Mouse (Mus musculus): ENCODE data around the gene Tmem14a. TPM values are rescaled to one million over a fixed set of nuclear protein-coding genes. Genes with fewer than 3 reads are reported as not detected.

Tmem14a gene
- polyA plus RNA-seq, 1 experiment from 2014 or later, result 9.7 TPM

DNA sequence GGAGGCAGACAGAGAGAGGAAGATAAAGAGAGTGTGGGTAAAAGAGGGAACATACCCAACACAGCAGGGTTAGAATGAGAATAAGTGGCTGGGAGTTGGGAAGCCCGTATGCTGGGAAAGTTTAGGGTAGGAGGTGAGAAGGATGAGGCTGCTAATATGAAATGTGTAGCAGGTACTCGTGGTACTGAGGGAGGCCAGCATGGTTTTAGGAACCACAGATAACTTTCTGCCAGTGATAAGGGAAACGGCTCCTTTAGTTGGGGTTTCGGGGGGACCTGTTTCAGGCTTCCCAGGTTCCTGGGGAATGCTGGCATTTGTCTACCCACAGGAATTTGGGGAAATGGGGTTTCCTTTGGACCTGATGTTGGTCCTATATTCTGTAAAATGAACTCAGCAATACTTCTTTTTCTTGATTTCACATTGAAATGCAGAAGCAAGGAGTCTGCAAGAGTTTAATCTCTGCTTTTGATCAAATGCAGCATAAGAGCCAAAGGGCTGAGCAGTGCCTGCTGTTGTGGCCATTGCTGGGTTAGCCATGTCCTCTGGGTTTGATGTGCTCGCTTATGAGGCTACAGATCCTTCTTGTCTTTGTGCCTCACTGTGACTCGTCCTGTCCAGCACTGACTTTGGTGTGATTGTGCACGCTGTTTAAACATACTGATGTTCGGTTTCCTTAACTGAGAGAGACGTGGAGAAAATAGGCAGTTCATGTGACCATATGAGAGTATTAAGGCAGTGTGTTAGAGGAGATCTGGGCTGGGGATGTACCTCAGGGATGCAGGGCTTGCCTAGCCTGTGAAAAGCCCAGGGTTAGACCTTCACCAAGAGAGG, 30.4 kb downstream of the Tmem14a start:
- no peaks in the 10 kb centered on the region for H3K36me3 ChIP-seq (ENCODE audit: control insufficient read depth, insufficient read depth, low read length)
- no peaks in the 10 kb centered on the region for H3K9me3 ChIP-seq (replicated peaks; ENCODE audit: control insufficient read depth, low read length)
- WGBS (ENCODE audit: insufficient replicate concordance), result 70% methylated on average over 9 of the region's 9 CpGs
- no peaks in the 10 kb centered on the region for H3K27me3 ChIP-seq (ENCODE audit: control insufficient read depth, insufficient read depth, low read length)
- no peak for ATAC-seq (replicated peaks; ENCODE audit: insufficient number of reproducible peaks, low FRiP score, low TSS enrichment)
- no peak overlapping the region for H3K4me2 ChIP-seq
- no peak overlapping the region for H3K4me3 ChIP-seq (ENCODE audit: low read depth, low read length)
- H3K9ac ChIP-seq (ENCODE audit: low read depth, low read length), result no peak overlapping the region
- no peak overlapping the region for H3K27ac ChIP-seq (ENCODE audit: low read depth, low read length)
- no peaks in the 10 kb centered on the region for H3K4me1 ChIP-seq (ENCODE audit: control insufficient read depth, insufficient read depth, low read length)

DNA sequence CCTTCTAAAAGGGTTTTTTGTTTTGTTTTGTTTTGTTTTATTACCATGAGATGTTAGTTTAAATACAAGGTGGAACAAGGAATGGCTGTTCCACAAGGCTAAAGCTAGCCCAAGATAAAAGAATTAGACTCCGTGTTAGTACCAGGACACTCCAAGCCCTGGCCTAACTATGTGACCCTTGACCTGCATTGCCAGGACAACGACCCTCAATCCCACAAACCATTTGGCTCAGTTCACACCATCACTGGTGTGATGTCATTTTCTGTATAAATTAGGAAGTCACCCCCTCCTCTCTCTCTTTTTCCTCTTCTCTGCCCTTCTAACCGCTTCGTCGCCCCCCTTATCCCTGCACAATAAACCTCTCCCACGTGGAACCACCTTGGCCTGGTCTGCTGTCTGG, 33.3 kb downstream of the Tmem14a start:
- Histone ChIP-seq H3K4me3 (ENCODE audit: low read depth, low read length) (no peak overlapping the region), H3K9ac (ENCODE audit: low read depth, low read length) (no peak overlapping the region), H3K4me2 (no peak overlapping the region), H3K27ac (ENCODE audit: low read depth, low read length) (no peak overlapping the region), H3K36me3 (ENCODE audit: control insufficient read depth, insufficient read depth, low read length) (no peaks in the 10 kb centered on the region), H3K4me1 (ENCODE audit: control insufficient read depth, insufficient read depth, low read length) (no peaks in the 10 kb centered on the region), H3K9me3 (replicated peaks; ENCODE audit: control insufficient read depth, low read length) (no peaks in the 10 kb centered on the region), H3K27me3 (ENCODE audit: control insufficient read depth, insufficient read depth, low read length) (no peaks in the 10 kb centered on the region)
- WGBS (ENCODE audit: insufficient replicate concordance), result 69% methylated on average over 6 of the region's 6 CpGs
- no peak for ATAC-seq (replicated peaks; ENCODE audit: insufficient number of reproducible peaks, low FRiP score, low TSS enrichment)

DNA sequence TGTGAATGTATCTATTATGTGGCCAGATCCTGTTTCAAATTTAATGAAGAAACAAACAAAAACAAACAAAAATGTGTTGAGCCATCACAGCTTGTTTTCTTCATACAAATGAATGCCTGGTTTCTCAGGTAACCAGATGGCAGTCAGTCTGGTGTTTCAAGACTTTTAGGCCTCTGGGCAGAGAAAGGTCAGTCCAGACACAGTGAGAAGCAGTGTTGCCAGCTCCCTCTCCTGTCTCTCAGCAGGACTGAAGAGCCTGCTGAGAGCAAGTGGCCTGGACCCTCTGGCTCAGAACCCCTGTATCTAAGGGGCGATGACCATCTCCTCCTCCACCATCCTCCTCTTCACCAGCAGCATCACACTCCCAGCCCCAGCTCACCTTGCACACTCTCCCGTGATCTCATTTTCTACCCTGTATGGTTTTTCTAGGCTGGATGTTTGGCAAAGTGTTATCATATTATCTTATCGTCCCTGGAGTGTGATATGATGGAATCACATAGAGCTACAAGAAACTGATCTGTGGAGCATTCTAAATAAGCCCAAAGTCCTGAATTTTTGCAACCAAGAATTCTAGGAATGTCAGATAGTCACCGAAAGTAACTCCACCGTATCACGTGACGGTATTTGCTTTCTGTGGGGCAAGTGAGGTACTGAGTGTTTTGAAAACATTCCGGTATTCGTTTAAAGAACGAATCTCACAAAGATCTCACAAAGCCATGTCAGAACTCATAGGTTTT, 34.4 kb downstream of the Tmem14a start:
- no peaks in the 10 kb centered on the region for H3K9me3 ChIP-seq (replicated peaks; ENCODE audit: control insufficient read depth, low read length)
- no peak for ATAC-seq (replicated peaks; ENCODE audit: insufficient number of reproducible peaks, low FRiP score, low TSS enrichment)
- H3K4me2 ChIP-seq, result no peak overlapping the region
- no peak overlapping the region for H3K27ac ChIP-seq (ENCODE audit: low read depth, low read length)
- H3K36me3 ChIP-seq (ENCODE audit: control insufficient read depth, insufficient read depth, low read length), result no peaks in the 10 kb centered on the region
- WGBS (ENCODE audit: insufficient replicate concordance), result 67% methylated on average over 10 of the region's 10 CpGs
- H3K4me1 ChIP-seq (ENCODE audit: control insufficient read depth, insufficient read depth, low read length), result no peaks in the 10 kb centered on the region
- H3K4me3 ChIP-seq (ENCODE audit: low read depth, low read length), result no peak overlapping the region
- no peak overlapping the region for H3K9ac ChIP-seq (ENCODE audit: low read depth, low read length)
- H3K27me3 ChIP-seq (ENCODE audit: control insufficient read depth, insufficient read depth, low read length), result no peaks in the 10 kb centered on the region

DNA sequence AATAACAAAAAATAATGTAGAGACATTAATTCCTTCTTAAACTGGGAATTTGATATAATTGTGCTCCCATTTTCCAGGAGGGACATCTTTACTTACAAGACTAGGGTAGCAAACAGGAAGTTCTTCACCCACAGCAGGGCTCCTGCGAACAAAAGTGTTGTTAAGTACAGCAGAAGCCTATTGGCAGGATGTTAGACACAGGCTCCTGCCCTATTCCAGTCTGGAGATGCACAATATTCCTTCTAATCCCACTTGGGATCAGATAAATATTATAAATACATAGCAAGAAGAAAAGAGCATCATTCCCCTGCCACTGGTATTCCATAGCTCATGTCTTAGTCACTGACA, 34.9 kb downstream of the Tmem14a start:
- H3K4me2 ChIP-seq, result no peak overlapping the region
- H3K9me3 ChIP-seq (replicated peaks; ENCODE audit: control insufficient read depth, low read length), result no peaks in the 10 kb centered on the region
- no peak overlapping the region for H3K4me3 ChIP-seq (ENCODE audit: low read depth, low read length)
- no peaks in the 10 kb centered on the region for H3K36me3 ChIP-seq (ENCODE audit: control insufficient read depth, insufficient read depth, low read length)
- no peak overlapping the region for H3K27ac ChIP-seq (ENCODE audit: low read depth, low read length)
- H3K9ac ChIP-seq (ENCODE audit: low read depth, low read length), result no peak overlapping the region
- no peak for ATAC-seq (replicated peaks; ENCODE audit: insufficient number of reproducible peaks, low FRiP score, low TSS enrichment)
- H3K4me1 ChIP-seq (ENCODE audit: control insufficient read depth, insufficient read depth, low read length), result no peaks in the 10 kb centered on the region
- 75% methylated on average over 1 of the region's 1 CpGs for WGBS (ENCODE audit: insufficient replicate concordance)
- H3K27me3 ChIP-seq (ENCODE audit: control insufficient read depth, insufficient read depth, low read length), result no peaks in the 10 kb centered on the region

DNA sequence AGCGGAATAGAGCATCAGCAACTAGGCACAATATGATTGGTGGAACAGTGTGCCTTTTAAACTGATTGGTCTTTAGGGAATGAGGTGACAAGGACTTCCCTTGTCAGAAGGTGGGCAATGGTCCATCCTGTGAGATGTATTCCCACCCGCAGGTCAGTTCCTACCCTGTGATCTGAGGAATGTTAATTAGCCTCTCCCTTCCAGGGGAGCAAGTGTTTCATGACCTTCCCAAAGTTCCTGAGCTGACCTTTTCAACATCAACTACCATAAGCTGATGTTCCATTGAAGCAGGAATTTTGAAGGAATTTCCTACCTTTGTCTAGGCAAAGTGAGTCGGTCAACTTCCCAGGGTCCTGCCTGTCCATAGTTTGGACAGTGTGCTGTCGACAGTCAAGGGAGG, 35.5 kb downstream of the Tmem14a start:
- H3K9ac ChIP-seq (ENCODE audit: low read depth, low read length), result no peak overlapping the region
- no peaks in the 10 kb centered on the region for H3K4me1 ChIP-seq (ENCODE audit: control insufficient read depth, insufficient read depth, low read length)
- H3K27me3 ChIP-seq (ENCODE audit: control insufficient read depth, insufficient read depth, low read length), result no peaks in the 10 kb centered on the region
- no peak overlapping the region for H3K4me2 ChIP-seq
- no peaks in the 10 kb centered on the region for H3K9me3 ChIP-seq (replicated peaks; ENCODE audit: control insufficient read depth, low read length)
- H3K36me3 ChIP-seq (ENCODE audit: control insufficient read depth, insufficient read depth, low read length), result no peaks in the 10 kb centered on the region
- 63% methylated on average over 4 of the region's 4 CpGs for WGBS (ENCODE audit: insufficient replicate concordance)
- H3K27ac ChIP-seq (ENCODE audit: low read depth, low read length), result no peak overlapping the region
- H3K4me3 ChIP-seq (ENCODE audit: low read depth, low read length), result no peak overlapping the region
- no peak for ATAC-seq (replicated peaks; ENCODE audit: insufficient number of reproducible peaks, low FRiP score, low TSS enrichment)

DNA sequence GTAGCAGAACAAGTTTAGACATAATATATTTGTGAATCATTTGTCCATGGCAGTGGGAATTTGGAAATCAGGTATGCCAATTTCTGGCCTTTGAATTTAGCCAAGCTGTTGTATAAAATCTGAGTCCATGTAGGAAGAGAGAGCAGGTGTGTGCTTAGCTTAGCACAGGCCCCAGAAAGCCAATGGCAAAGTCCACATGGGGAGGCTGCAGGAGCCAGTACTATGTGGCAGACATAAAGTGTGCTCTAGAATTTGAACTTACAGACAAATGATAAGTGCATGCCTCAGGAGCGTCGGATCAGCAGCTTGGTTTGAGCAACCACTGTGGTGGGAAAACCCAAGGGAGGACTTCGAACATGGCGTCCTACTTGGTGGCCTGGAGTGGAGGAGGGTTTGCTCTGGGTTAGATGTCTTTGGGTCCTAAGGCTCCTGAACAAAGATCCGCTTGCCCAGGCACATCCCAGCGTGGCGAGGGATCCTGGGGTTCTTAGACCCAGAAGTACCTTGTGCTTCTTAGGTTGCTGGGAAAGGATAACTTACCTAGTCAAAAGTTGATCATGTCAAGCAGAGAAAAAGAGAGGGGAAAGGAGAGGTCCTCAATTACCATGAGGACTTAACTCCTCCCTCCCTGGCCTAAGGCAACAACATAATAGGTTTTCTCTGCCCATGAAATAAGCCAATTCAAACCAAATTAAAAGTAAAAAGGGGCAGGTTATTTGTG, 37.4 kb downstream of the Tmem14a start:
- Histone ChIP-seq H3K36me3 (ENCODE audit: control insufficient read depth, insufficient read depth, low read length) (no peaks in the 10 kb centered on the region), H3K9me3 (replicated peaks; ENCODE audit: control insufficient read depth, low read length) (no peaks in the 10 kb centered on the region), H3K27me3 (ENCODE audit: control insufficient read depth, insufficient read depth, low read length) (no peaks in the 10 kb centered on the region), H3K9ac (ENCODE audit: low read depth, low read length) (no peak overlapping the region), H3K4me1 (ENCODE audit: control insufficient read depth, insufficient read depth, low read length) (no peaks in the 10 kb centered on the region), H3K4me2 (no peak overlapping the region), H3K27ac (ENCODE audit: low read depth, low read length) (no peak overlapping the region), H3K4me3 (ENCODE audit: low read depth, low read length) (no peak overlapping the region)
- 81% methylated on average over 7 of the region's 7 CpGs for WGBS (ENCODE audit: insufficient replicate concordance)
- no peak for ATAC-seq (replicated peaks; ENCODE audit: insufficient number of reproducible peaks, low FRiP score, low TSS enrichment)

DNA sequence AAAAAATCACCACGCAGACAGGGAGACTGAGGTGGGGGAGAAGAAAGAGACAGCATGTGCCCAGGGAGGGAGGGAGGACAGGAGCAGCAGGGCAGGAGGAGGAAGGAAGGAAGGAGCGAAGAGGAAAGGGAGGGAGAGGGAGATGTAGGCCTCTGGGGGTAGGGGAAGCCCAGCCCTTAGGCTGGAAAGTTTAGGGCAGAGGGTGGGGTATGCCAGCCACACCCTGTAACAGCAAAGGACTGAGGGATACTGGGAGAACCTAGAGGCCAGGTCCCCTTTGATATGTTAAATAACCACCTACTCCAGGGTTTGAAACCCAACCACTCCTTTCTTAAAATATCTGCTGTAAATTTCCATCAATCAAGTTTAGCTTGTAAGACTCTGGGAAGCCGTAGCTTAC, 38.0 kb downstream of the Tmem14a start:
- Histone ChIP-seq H3K4me2 (no peak overlapping the region), H3K36me3 (ENCODE audit: control insufficient read depth, insufficient read depth, low read length) (no peaks in the 10 kb centered on the region), H3K9ac (ENCODE audit: low read depth, low read length) (no peak overlapping the region), H3K27ac (ENCODE audit: low read depth, low read length) (no peak overlapping the region), H3K27me3 (ENCODE audit: control insufficient read depth, insufficient read depth, low read length) (no peaks in the 10 kb centered on the region), H3K9me3 (replicated peaks; ENCODE audit: control insufficient read depth, low read length) (no peaks in the 10 kb centered on the region), H3K4me3 (ENCODE audit: low read depth, low read length) (no peak overlapping the region), H3K4me1 (ENCODE audit: control insufficient read depth, insufficient read depth, low read length) (no peaks in the 10 kb centered on the region)
- ATAC-seq (replicated peaks; ENCODE audit: insufficient number of reproducible peaks, low FRiP score, low TSS enrichment), result no peak
- 55% methylated on average over 3 of the region's 3 CpGs for WGBS (ENCODE audit: insufficient replicate concordance)

DNA sequence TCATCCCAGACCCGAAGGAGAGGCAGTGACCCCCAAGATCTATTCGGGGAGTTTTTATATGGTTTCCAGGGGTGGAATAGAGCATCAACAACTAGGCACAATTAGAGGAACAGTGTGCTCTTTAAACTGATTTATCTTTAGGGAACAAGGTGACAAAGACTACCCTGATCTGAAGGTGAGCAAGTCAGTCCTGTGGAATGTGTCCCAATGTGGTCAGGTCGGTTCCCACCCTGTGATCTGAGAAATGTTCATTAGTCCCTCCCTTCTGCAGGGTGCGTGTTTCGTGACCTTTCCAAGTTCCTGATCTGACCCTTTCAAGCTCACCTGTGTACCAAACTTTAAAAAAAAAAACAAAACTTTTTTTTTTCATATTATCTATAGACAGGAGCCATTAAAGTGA, 38.5 kb downstream of the Tmem14a start:
- H3K4me2 ChIP-seq, result no peak overlapping the region
- WGBS (ENCODE audit: insufficient replicate concordance), result 75% methylated on average over 5 of the region's 5 CpGs
- no peak for ATAC-seq (replicated peaks; ENCODE audit: insufficient number of reproducible peaks, low FRiP score, low TSS enrichment)
- no peaks in the 10 kb centered on the region for H3K36me3 ChIP-seq (ENCODE audit: control insufficient read depth, insufficient read depth, low read length)
- H3K27ac ChIP-seq (ENCODE audit: low read depth, low read length), result no peak overlapping the region
- no peak overlapping the region for H3K9ac ChIP-seq (ENCODE audit: low read depth, low read length)
- no peaks in the 10 kb centered on the region for H3K9me3 ChIP-seq (replicated peaks; ENCODE audit: control insufficient read depth, low read length)
- H3K27me3 ChIP-seq (ENCODE audit: control insufficient read depth, insufficient read depth, low read length), result no peaks in the 10 kb centered on the region
- no peak overlapping the region for H3K4me3 ChIP-seq (ENCODE audit: low read depth, low read length)
- no peaks in the 10 kb centered on the region for H3K4me1 ChIP-seq (ENCODE audit: control insufficient read depth, insufficient read depth, low read length)

Measured in heart, embryonic 11.5 days (tissue).